Mouse (Mus musculus): ENCODE data around the gene Noa1. TPM values are rescaled to one million over a fixed set of nuclear protein-coding genes. Genes with fewer than 3 reads are reported as not detected.

Noa1 gene
- 18.9 and 19.2 TPM in 2 replicates for polyA plus RNA-seq (2012; ENCODE audit: low replicate concordance)

GRCm38 (mm10) chr5:77309924-77310772 is at the start of gene Noa1, which contains the start of gene Polr2b:
Gene Noa1, minus strand, starts transcription at chr5:77310084.
Gene Polr2b, plus strand, starts transcription at chr5:77310147.

GRCm38 (mm10) chr5:77265081-77265670 is 44.7 kb downstream of the Noa1 start, which contains the start of gene Rest:
Gene Rest, plus strand, starts transcription at chr5:77265491.

Other genes starting within 250 kb of the Noa1 start
- gene Hopx, start 195.0 kb downstream of the Noa1 start, polyA plus RNA-seq (2012; ENCODE audit: low replicate concordance): 12.5 and 26.2 TPM in 2 replicates
- gene Spink2, start 98.6 kb downstream of the Noa1 start, polyA plus RNA-seq (2012; ENCODE audit: low replicate concordance): 0.36 TPM in 1 of 2 replicates, not detected in the other
- gene Rest, start 44.6 kb downstream of the Noa1 start, polyA plus RNA-seq (2012; ENCODE audit: low replicate concordance): 14.3 and 16.5 TPM in 2 replicates
- 1.7 and 2.9 TPM in 2 replicates for gene Polr2b, start 63 bp upstream of the Noa1 start, polyA plus RNA-seq (2012; ENCODE audit: low replicate concordance)
- gene Igfbp7, start 98.0 kb upstream of the Noa1 start, polyA plus RNA-seq (2012; ENCODE audit: low replicate concordance): 21.5 and 65.0 TPM in 2 replicates